Mouse (Mus musculus) olfactory bulb, adult 2 months (tissue): Measurements from ENCODE around the gene Serpinf2. TPM values are rescaled to one million over a fixed set of nuclear protein-coding genes. Genes with fewer than 3 reads are reported as not detected.
"Not testable (repeated sequence)": the region's sequence is repeated elsewhere in the genome, so short reads cannot be mapped to it uniquely, and the experiment has no call there.

Source experiments
- H3K27ac ChIP-seq: fragments of 200-500 bp; 2 replicates; pipeline ENCODE4 v1.5.1; 2012; ENCODE audit warnings: low read depth, low read length; ENCODE audit not compliant: insufficient read depth
- H3K4me1 ChIP-seq: fragments of 200-500 bp; 2 replicates; pipeline ENCODE4 v1.6.1; 2012; ENCODE audit warnings: low read length; ENCODE audit not compliant: control insufficient read depth, insufficient read depth
- H3K4me3 ChIP-seq: fragments of 200-500 bp; 2 replicates; pipeline ENCODE4 v1.5.1; 2012; ENCODE audit warnings: mild to moderate bottlenecking, low read depth, low read length, moderate library complexity; ENCODE audit not compliant: insufficient read depth
- CTCF ChIP-seq: fragments of 200-500 bp; IDR thresholded peaks from 2 replicates; pipeline ENCODE4 v1.5.1; 2012; ENCODE audit warnings: low read depth, mild to moderate bottlenecking, low read length, moderate library complexity; ENCODE audit not compliant: insufficient read depth
- POLR2A ChIP-seq: fragments of 200-500 bp; IDR thresholded peaks from 2 replicates; pipeline ENCODE4 v1.6.1; 2012; ENCODE audit warnings: mild to moderate bottlenecking, low read depth, low read length, moderate library complexity; ENCODE audit not compliant: insufficient read depth
- WGBS: fragments of 180-500 bp; shearing (Covaris S2); methylation state at CpG from one replicate; pipeline ENCODE4 v1.1.7; 2018; 5-methylcytosine and 5-hydroxymethylcytosine counted together
- polyA plus RNA-seq: library from polyadenylated mRNA; stranded (reverse); fragments of >200 nt; gene quantifications from 2 replicates; pipeline ENCODE4 v1.2.4, GENCODE M21; 2012; ENCODE audit warnings: low replicate concordance; ENCODE audit not compliant: missing spikeins, insufficient read depth, insufficient read length

The Serpinf2 gene
- polyA plus RNA-seq, 1 experiment = not detected

GRCm38 (mm10) chr11:75460103-75460843 lies 20.9 kb upstream of the Serpinf2 start:
- whole genome bisulfite sequencing = 5% methylated on average over 19 of the region's 19 CpGs
- peak overlapping the region; percentile 89 for H3K27ac ChIP-seq
- TF ChIP-seq POLR2A (no peak), CTCF (no peak)
- H3K4me1 ChIP-seq = peaks cover 30% of the 10 kb centered on the region
- peak overlapping the region; percentile 48 for H3K4me3 ChIP-seq

- Histone ChIP-seq H3K27ac (peak overlapping the region; percentile 66), H3K4me3 (no peak overlapping the region), H3K4me1 (peaks cover 31% of the 10 kb centered on the region)
- WGBS = 35% methylated on average over 5 of the region's 5 CpGs
- no peak for TF ChIP-seq CTCF
- no peak for TF ChIP-seq POLR2A
Observed at GRCm38 (mm10) chr11:75459751-75460102, 20.3 kb upstream of the Serpinf2 start.

GRCm38 (mm10) chr11:75459141-75459711 lies 19.8 kb upstream of the Serpinf2 start:
- no peak for TF ChIP-seq POLR2A
- no peak for TF ChIP-seq CTCF
- Histone ChIP-seq H3K4me1 (peaks cover 33% of the 10 kb centered on the region), H3K27ac (peak overlapping the region; percentile 66; the same call in 1 of the 2 replicates), H3K4me3 (no peak overlapping the region)
- WGBS = 39% methylated on average over 5 of the region's 5 CpGs

GRCm38 (mm10) chr11:75458628-75459041 lies 19.2 kb upstream of the Serpinf2 start:
- WGBS = 51% methylated on average over 8 of the region's 8 CpGs
- Histone ChIP-seq H3K4me1 (peaks cover 36% of the 10 kb centered on the region), H3K27ac (no peak overlapping the region), H3K4me3 (no peak overlapping the region)
- TF ChIP-seq CTCF = no peak
- no peak for TF ChIP-seq POLR2A

- WGBS = 17% methylated on average over 3 of the region's 3 CpGs
- TF ChIP-seq CTCF = no peak
- TF ChIP-seq POLR2A = no peak
- H3K4me1 ChIP-seq = peaks cover 37% of the 10 kb centered on the region
- no peak overlapping the region for H3K27ac ChIP-seq
- no peak overlapping the region for H3K4me3 ChIP-seq
Observed at GRCm38 (mm10) chr11:75458169-75458568, 18.8 kb upstream of the Serpinf2 start.

- H3K27ac ChIP-seq = no peak overlapping the region
- WGBS = 67% methylated on average over 7 of the region's 7 CpGs
- H3K4me3 ChIP-seq = no peak overlapping the region
- TF ChIP-seq POLR2A (no peak), CTCF (no peak)
- H3K4me1 ChIP-seq = peaks cover 43% of the 10 kb centered on the region
Observed at GRCm38 (mm10) chr11:75456440-75456871, 17.1 kb upstream of the Serpinf2 start.

GRCm38 (mm10) chr11:75455971-75456370 lies 16.6 kb upstream of the Serpinf2 start:
- H3K4me3 ChIP-seq, H3K27ac ChIP-seq: not testable (repeated sequence)
- WGBS = 97% methylated on average over 2 of the region's 2 CpGs
- peaks cover 47% of the 10 kb centered on the region for H3K4me1 ChIP-seq

GRCm38 (mm10) chr11:75455041-75455736 lies 15.8 kb upstream of the Serpinf2 start:
- TF ChIP-seq CTCF (no peak), POLR2A (no peak)
- Histone ChIP-seq H3K4me3 (peak overlapping the region; percentile 71), H3K4me1 (peaks cover 53% of the 10 kb centered on the region), H3K27ac (0 out of 2 replicates have a peak overlapping the region, but pooled peaks have one; percentile 3)
- 68% methylated on average over 10 of the region's 10 CpGs for WGBS
